Mouse (Mus musculus) neural tube, embryonic 12.5 days (tissue): ENCODE results near the gene Cdc42. TPM values are rescaled to one million over a fixed set of nuclear protein-coding genes. Genes with fewer than 3 reads are reported as not detected.

ENCODE experiments used
- ATAC-seq: fragments of 200-750 bp; cut with Nextera tagmentation; 2 replicates; pipeline ENCODE4 v1.8.0; 2017; ENCODE audit warnings: low read depth, mild to moderate bottlenecking, moderate TSS enrichment, moderate library complexity; ENCODE audit not compliant: low FRiP score
- H3K27ac ChIP-seq: fragments of 300-500 bp; sonication (generic); 2 replicates; pipeline ENCODE4 v1.5.1; 2016
- H3K27me3 ChIP-seq: fragments of 300-500 bp; sonication (generic); replicated peaks from 2 replicates; pipeline ENCODE4 v1.6.1; 2016; ENCODE audit warnings: mild to moderate bottlenecking
- H3K36me3 ChIP-seq: fragments of 300-500 bp; sonication (generic); 2 replicates; pipeline ENCODE4 v1.6.1; 2016; ENCODE audit warnings: mild to moderate bottlenecking
- H3K4me1 ChIP-seq: fragments of 300-500 bp; sonication (generic); 2 replicates; pipeline ENCODE4 v1.6.1; 2016
- H3K4me2 ChIP-seq: fragments of 300-500 bp; sonication (generic); replicated peaks from 2 replicates; pipeline ENCODE4 v1.6.1; 2016; ENCODE audit warnings: mild to moderate bottlenecking
- H3K4me3 ChIP-seq: fragments of 300-500 bp; sonication (generic); 2 replicates; pipeline ENCODE4 v1.5.1; 2016
- H3K9ac ChIP-seq: fragments of 300-500 bp; sonication (generic); 2 replicates; pipeline ENCODE4 v1.6.1; 2016; ENCODE audit warnings: mild to moderate bottlenecking
- H3K9me3 ChIP-seq: fragments of 300-500 bp; sonication (generic); 2 replicates; pipeline ENCODE4 v1.6.1; 2016; ENCODE audit warnings: mild to moderate bottlenecking
- WGBS: fragments of 180-500 bp; shearing (Covaris S2); methylation state at CpG from one replicate; pipeline ENCODE4 v1.1.7; 2016; 5-methylcytosine and 5-hydroxymethylcytosine counted together
- polyA plus RNA-seq: library from polyadenylated mRNA; unstranded; fragments of >200 nt; fragmentation: Nextera tagmentation; extraction: Ambion mirVana; gene quantifications from 2 replicates; pipeline ENCODE4 v1.2.1, GENCODE M21; 2016

Cdc42 gene
- polyA plus RNA-seq, 1 experiment from 2014 or later: 674 TPM

DNA sequence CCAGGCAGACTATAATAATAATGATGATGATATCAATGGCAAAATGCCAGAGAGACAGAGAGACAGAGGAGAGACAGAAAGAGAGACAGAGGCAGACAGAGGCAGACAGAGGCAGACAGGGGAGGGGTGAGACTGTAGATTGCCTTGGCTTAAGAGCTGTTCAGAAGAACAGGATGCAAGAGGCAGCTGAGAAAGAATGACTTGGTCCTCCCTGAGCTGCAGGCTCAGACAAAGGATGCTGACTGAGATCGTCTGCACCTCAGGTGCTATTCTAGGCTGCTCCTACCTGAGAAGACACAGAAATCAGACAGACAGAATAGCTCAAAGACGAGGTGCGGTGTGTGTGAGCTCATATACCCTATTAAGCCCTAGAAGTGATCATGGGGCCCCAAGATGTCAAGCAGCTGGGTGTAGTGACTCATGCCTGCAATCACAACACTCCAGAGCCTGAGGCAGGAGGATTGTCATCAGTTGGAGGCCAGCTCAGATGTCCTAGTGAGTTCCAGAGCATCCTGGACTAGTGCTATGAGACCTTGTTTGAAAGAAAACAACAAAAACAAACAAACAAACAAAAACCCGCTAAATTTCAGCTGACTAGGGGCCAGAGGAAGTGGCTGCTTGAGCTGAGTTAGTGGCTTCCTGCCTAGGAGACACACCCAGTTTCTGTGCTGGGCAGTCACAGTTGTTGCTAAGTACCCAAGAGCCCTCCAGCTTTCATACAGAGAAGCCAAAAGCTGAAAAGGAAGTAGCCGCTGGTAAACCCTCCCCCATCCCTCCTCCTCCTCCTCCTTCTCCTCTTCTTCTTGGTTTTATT, 10.0 kb upstream of the Cdc42 start:
- H3K4me2 ChIP-seq: no peak overlapping the region
- no peak overlapping the region for H3K27ac ChIP-seq
- H3K9ac ChIP-seq: no peak overlapping the region
- no peak for ATAC-seq
- WGBS: 46% methylated on average over 5 of the region's 5 CpGs
- H3K9me3 ChIP-seq: no peaks in the 10 kb centered on the region
- no peaks in the 10 kb centered on the region for H3K36me3 ChIP-seq
- no peak overlapping the region for H3K4me3 ChIP-seq
- H3K4me1 ChIP-seq: peaks cover 9% of the 10 kb centered on the region; the same call in 1 of the 2 replicates
- no peaks in the 10 kb centered on the region; the same call in 1 of the 2 replicates for H3K27me3 ChIP-seq

DNA sequence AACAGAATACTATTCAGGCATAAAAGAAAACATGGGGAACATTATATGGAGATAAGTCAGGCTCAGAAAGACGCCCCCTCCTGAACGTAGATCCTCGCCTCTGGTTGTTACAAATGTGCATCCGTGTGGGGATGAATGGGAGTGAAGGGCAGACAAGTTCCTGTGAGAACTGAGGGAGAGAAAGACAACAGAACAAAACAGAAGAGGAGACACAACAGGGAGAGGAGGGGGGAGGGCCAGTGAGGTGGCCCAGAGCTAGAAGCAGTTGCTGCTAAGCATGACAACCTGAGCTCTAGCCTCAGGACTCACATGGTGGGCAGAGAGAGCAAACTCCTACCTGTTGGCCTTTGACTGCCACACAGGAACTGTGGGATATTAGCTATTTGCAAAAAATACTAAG, 8.6 kb upstream of the Cdc42 start:
- no peak overlapping the region for H3K9ac ChIP-seq
- no peaks in the 10 kb centered on the region for H3K9me3 ChIP-seq
- no peaks in the 10 kb centered on the region; the same call in 1 of the 2 replicates for H3K27me3 ChIP-seq
- peaks cover 9% of the 10 kb centered on the region; the same call in 1 of the 2 replicates for H3K4me1 ChIP-seq
- ATAC-seq: no peak
- no peaks in the 10 kb centered on the region for H3K36me3 ChIP-seq
- H3K27ac ChIP-seq: no peak overlapping the region
- H3K4me3 ChIP-seq: no peak overlapping the region
- 90% methylated on average over 4 of the region's 4 CpGs for WGBS
- no peak overlapping the region for H3K4me2 ChIP-seq

DNA sequence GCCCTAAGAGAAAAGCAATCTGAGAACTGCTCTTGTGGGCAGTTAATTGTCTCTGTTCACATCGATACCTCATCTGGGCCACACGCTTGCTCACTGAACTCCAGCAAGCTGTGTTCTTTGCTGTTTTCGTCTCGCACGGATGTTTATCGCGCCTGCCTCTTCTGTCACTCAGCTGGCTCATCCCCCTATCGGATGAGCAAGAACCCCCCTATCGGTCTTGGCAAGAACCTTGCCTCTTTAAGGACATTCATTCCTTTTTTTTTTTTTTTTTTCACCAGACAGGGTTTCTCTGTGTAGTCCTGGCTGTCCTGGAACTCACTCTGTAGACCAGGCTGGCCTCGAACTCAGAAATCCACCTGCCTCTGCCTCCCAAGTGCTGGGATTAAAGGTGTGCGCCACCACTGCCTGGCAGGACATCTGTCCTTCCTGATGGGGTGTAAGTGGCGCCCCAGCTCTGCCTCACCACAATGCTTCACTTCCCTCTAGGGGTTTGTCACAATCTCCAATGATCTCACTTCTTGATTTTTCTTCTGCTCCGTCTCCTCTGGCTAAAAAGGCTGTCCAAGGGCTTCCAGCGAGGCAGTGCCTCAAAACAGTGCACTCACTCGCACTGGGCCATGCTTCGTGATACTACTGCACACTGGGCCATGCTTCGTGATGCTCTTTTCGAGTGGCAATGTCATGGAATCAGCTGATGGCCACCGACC, 8.0 kb upstream of the Cdc42 start:
- Histone ChIP-seq H3K36me3 (no peaks in the 10 kb centered on the region), H3K4me3 (no peak overlapping the region), H3K4me2 (no peak overlapping the region), H3K27me3 (no peaks in the 10 kb centered on the region; the same call in 1 of the 2 replicates), H3K4me1 (peaks cover 8% of the 10 kb centered on the region; the same call in 1 of the 2 replicates), H3K9me3 (no peaks in the 10 kb centered on the region), H3K27ac (no peak overlapping the region), H3K9ac (no peak overlapping the region)
- no peak for ATAC-seq
- 88% methylated on average over 19 of the region's 19 CpGs for WGBS

DNA sequence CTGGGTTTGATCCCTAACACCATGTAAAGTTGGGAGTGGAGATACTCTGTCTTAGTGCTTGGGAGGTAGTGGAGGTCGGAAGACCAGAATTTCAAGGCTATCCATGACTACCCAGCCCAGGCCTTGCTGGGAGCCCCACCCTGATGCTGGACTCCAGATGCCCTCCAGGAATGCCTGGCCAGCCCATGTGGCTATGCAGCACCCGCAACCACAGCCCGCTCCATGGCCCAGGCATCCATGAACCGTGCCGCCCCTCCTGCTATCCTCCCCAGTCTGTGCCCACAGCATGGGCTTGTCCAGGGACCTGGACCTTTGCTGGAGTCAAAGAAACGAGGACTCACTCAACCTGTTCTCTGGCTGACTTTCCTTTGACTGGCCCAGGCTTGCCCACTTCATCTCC, 7.3 kb upstream of the Cdc42 start:
- Histone ChIP-seq H3K4me2 (no peak overlapping the region), H3K9ac (no peak overlapping the region), H3K4me1 (0 out of 2 replicates have a peak, but pooled peaks cover 1% of the 10 kb centered on the region), H3K36me3 (no peaks in the 10 kb centered on the region), H3K27ac (no peak overlapping the region), H3K9me3 (no peaks in the 10 kb centered on the region), H3K27me3 (no peaks in the 10 kb centered on the region; the same call in 1 of the 2 replicates), H3K4me3 (no peak overlapping the region)
- 92% methylated on average over 6 of the region's 6 CpGs for WGBS
- no peak for ATAC-seq

DNA sequence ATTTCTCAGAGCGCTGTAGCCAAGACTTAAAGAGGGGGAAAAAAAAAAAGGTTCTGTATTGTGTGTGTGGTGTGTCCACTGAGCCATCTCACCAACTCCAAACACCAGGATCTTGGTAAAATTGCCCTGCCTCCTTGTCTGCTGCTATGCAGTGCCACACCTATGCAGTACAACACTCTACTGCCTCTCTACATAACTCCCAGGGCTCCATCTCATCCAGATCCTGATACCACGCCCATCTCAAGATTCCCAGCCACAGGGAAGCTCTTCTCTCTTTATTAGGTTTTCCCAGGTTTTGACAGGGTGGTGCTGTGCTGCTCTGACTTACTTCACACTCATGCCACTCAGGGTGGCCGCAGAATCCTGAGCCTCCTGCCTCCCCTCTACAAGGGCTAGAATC, 3.5 kb upstream of the Cdc42 start:
- H3K27me3 ChIP-seq: no peaks in the 10 kb centered on the region
- ATAC-seq: no peak
- H3K4me1 ChIP-seq: peaks cover 5% of the 10 kb centered on the region
- no peak overlapping the region for H3K4me2 ChIP-seq
- H3K9me3 ChIP-seq: no peaks in the 10 kb centered on the region
- no peaks in the 10 kb centered on the region for H3K36me3 ChIP-seq
- H3K4me3 ChIP-seq: no peak overlapping the region
- no peak overlapping the region for H3K9ac ChIP-seq
- 80% methylated on average over 3 of the region's 3 CpGs for WGBS
- no peak overlapping the region for H3K27ac ChIP-seq

DNA sequence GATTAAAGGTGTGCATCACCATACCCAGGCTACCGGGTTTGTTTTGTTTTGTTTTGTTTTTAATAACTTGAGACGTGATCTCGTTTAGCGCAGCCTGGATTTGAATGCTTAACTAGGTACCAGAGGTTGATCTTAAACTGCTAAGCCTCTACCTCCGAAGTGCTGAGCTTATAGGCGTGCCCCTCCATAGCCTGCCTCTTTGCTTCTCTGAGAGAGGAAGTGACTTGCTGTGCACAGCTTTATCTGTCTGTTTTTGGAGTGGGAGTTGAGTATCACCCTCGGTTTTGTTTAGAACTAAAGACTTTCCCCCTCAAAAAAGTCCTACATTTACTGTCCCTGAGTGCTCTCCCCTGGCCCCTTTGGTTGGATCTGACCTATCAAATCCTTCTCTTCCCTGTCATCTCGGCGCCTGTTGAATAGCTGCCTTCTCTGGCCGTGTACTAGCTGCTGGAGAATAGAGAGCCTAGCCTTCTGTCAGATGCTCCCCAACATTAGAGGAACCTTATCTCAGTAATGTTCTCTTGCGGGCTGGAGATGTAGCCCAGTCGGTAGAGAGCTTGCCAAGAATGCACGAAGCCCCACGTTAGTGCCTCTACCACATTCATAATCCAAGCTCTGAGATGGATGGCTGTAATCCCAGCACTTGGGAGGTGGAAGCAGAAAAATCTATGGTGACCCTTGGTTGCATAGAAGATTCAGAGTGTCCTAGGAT, 927 bp upstream of the Cdc42 start:
- WGBS: 63% methylated on average over 14 of the region's 14 CpGs
- Histone ChIP-seq H3K4me2 (peak overlapping the region; percentile 78), H3K4me3 (no peak overlapping the region), H3K27me3 (no peaks in the 10 kb centered on the region), H3K36me3 (no peaks in the 10 kb centered on the region), H3K27ac (no peak overlapping the region), H3K9ac (no peak overlapping the region), H3K4me1 (peaks cover 17% of the 10 kb centered on the region), H3K9me3 (no peaks in the 10 kb centered on the region)
- ATAC-seq: no peak

DNA sequence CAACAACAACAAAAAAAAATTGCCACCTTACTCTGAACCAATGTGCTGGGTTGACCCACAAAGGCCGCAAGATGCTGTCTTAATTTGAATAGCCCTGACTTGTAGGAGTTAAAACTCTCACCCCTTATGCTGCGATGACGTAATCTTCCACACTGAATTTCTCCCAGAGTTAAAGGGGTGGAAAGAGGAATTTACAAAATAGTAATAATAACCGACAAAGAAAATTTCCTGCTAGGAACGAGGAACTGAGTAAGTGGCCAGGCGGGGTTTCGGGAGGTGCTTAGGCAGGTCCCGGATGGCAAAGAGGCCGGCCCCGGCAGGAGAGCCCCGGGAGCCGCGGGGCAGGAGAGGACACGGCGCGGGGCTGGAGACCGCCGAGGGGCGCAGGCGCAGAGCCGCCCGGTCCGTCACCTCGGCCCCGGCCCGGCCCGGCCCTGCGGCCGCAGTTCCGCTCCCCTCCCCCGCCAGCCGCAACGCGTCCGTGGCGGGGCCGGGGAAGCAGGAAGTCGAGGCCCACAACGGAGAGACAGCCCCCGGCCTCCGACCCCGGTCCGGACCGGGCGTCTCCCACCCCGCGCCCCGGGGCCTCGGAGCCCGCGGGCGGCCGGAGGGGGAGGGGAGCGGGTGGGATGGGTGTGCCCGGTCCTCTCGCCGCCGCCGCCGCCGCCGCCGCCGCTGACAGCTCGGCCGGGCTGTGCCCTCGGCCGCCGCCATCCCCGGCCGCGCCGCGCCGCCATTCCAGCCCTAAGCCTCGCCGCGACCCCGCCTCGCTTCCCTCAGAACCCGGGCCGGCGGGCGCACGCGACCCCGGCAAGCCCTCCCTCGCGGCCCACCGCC, 628 bp downstream of the Cdc42 start:
- Histone ChIP-seq H3K4me1 (peaks cover 23% of the 10 kb centered on the region), H3K27ac (peak overlapping the region; percentile 96), H3K27me3 (no peaks in the 10 kb centered on the region), H3K9me3 (no peaks in the 10 kb centered on the region), H3K4me2 (peak overlapping the region; percentile 78), H3K36me3 (no peaks in the 10 kb centered on the region), H3K4me3 (peak overlapping the region; percentile 97), H3K9ac (peak overlapping the region; percentile 99)
- ATAC-seq: peak; percentile 76
- WGBS: under 1% methylated on average over 63 of the region's 90 CpGs

DNA sequence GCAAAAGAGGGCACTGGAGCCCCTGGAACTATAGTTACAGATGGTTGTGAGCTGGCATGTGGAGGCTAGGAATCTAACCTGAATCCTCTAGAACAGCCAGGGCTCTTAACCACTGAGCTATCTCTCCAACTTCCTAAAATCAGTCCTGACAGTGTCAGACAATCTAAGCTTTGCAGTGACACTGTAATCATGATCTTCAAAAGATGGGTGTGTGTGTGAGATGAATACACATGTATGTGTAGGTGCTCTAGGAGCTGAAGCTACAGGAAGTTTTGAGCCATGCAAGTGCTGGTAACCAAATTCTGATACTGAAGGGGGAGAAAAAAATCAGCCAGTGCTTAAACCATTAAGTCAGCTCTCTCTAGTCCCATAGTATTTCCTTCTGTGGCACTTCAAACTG, 6.9 kb downstream of the Cdc42 start:
- H3K4me1 ChIP-seq: peaks cover 15% of the 10 kb centered on the region; the same call in 1 of the 2 replicates
- H3K4me2 ChIP-seq: no peak overlapping the region
- H3K27ac ChIP-seq: no peak overlapping the region
- no peak overlapping the region for H3K9ac ChIP-seq
- 0 out of 2 replicates have a peak, but pooled peaks cover 3% of the 10 kb centered on the region for H3K36me3 ChIP-seq
- H3K27me3 ChIP-seq: no peaks in the 10 kb centered on the region
- H3K9me3 ChIP-seq: no peaks in the 10 kb centered on the region
- ATAC-seq: no peak
- H3K4me3 ChIP-seq: no peak overlapping the region

DNA sequence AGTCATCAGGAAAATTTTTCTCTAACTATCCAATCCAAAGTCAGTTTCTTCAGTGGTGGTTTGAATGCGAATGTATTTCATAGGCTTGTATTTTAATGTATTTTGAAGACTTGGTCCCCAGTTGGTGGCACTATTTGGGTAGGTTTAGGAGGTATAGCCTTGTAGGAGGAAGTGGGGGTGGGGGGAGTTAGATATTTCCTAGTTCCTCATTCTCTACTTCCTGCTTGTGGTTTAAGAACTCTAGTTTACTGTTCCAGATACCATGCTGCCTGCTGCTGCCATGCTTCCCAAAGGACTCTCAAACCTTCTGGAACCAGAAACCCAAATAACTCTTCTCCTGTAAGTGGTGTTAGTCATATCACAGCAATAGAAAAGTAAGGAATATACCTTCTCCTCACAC, 11.7 kb downstream of the Cdc42 start:
- H3K4me1 ChIP-seq: no peaks in the 10 kb centered on the region
- no peak overlapping the region for H3K27ac ChIP-seq
- 0 out of 2 replicates have a peak, but pooled peaks cover 3% of the 10 kb centered on the region for H3K36me3 ChIP-seq
- H3K9ac ChIP-seq: no peak overlapping the region
- H3K27me3 ChIP-seq: no peaks in the 10 kb centered on the region
- H3K9me3 ChIP-seq: no peaks in the 10 kb centered on the region
- ATAC-seq: no peak
- WGBS: 92% methylated on average over 1 of the region's 1 CpGs
- no peak overlapping the region for H3K4me2 ChIP-seq
- H3K4me3 ChIP-seq: no peak overlapping the region

DNA sequence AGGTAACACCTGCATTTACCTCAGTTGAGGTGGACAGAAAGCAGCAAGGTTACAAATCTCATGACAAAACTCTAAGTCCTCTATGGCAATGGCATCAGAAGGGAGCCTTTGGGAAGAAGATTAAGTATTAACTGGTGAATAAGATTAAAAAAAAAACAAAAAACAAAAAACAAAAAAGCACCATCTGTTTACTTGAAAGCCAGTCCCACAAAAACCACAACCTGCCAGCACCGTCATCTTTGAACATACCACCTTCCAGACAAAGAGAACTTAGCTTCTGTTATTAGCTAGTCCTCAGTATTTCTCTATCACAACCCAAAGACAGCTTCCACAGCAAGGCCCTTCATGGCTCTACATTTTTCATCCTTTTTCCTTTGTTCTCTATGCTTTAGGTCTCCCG, 12.4 kb downstream of the Cdc42 start:
- no peak overlapping the region for H3K4me2 ChIP-seq
- H3K4me3 ChIP-seq: no peak overlapping the region
- H3K27ac ChIP-seq: no peak overlapping the region
- 88% methylated on average over 2 of the region's 2 CpGs for WGBS
- no peak for ATAC-seq
- 0 out of 2 replicates have a peak, but pooled peaks cover 3% of the 10 kb centered on the region for H3K36me3 ChIP-seq
- H3K9me3 ChIP-seq: no peaks in the 10 kb centered on the region
- no peaks in the 10 kb centered on the region for H3K4me1 ChIP-seq
- no peak overlapping the region for H3K9ac ChIP-seq
- no peaks in the 10 kb centered on the region for H3K27me3 ChIP-seq

DNA sequence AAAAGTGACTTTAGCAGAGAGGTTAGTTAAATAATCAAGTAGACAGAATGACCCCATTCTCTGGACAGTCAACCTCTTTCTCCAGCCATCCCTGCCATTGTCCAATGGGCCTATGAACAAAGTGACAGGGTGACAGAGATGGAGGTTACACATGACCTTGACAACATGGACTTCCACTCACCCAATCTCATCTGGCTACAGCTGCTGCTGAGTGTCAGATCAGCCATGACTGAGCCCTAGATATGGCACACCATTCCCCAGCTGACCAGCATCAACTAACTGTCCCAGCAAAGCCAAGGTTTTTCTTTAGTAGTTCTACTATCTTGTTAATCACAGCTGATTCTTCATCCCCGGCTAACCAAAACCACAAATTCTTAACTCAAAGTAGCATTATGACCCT, 14.7 kb downstream of the Cdc42 start:
- H3K9ac ChIP-seq: no peak overlapping the region
- no peaks in the 10 kb centered on the region for H3K9me3 ChIP-seq
- H3K4me3 ChIP-seq: no peak overlapping the region
- no peaks in the 10 kb centered on the region for H3K4me1 ChIP-seq
- no peaks in the 10 kb centered on the region for H3K27me3 ChIP-seq
- H3K36me3 ChIP-seq: 0 out of 2 replicates have a peak, but pooled peaks cover 3% of the 10 kb centered on the region
- WGBS: 98% methylated on average over 1 of the region's 1 CpGs
- H3K4me2 ChIP-seq: no peak overlapping the region
- no peak for ATAC-seq
- no peak overlapping the region for H3K27ac ChIP-seq
